In the genomic region with DNA sequence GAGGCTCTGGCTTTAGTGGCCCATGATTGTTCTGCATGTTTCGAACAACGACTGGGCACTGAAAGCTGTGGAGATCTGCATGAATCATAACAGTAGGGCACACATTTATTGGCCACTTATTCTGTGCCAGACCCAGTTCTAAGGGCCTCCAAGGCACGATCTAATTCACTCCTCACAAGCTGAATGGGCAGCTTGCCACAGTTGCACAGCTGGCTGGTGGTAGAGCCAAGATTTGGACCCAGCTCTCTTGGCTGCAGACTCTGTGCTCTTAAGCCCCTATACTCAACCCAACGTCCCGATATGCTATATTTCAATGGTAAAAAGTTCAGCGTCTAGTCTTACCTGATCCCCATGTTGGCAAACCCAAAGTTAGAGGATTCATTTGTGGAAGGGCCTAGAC, we compare ENCODE assay signal across 19 mouse cellular contexts.
DNase-seq lines count a peak whose midpoint lies in the region; ATAC-seq and TF ChIP-seq lines count a peak whose summit lies in the region.
"Had no signal": no experiment of that assay in that cellular context is flagged by ENCODE, and none has a peak within 500 bp of the region (broad histone marks: within the 10 kb centered on the region; RNA-seq: fewer than 3 reads in every experiment).

No protein-coding gene starts in this region.

- H3K9me3 ChIP-seq in forebrain, embryonic 14.5 days (replicated peaks; ENCODE audit: control insufficient read depth, low read length) = no peaks in the 10 kb centered on the region
- H3K9me3 ChIP-seq in forebrain, embryonic 12.5 days = no peaks in the 10 kb centered on the region
- H3K9me3 ChIP-seq in hindbrain, embryonic 15.5 days = no peaks in the 10 kb centered on the region
- H3K9me3 ChIP-seq in hindbrain, embryonic 11.5 days (ENCODE audit: control insufficient read depth, low read length) = no peaks in the 10 kb centered on the region
- no peaks in the 10 kb centered on the region for H3K9me3 ChIP-seq in midbrain, postnatal 0 days (ENCODE audit: low read length)
- no peaks in the 10 kb centered on the region for H3K9me3 ChIP-seq in midbrain, embryonic 14.5 days (ENCODE audit: control insufficient read depth, low read length)
- no peaks in the 10 kb centered on the region for H3K9me3 ChIP-seq in neural tube, embryonic 14.5 days (ENCODE audit: control insufficient read depth, low read length)
- H3K9me3 ChIP-seq in intestine, embryonic 15.5 days = no peaks in the 10 kb centered on the region
- H3K9me3 ChIP-seq: embryonic facial prominence, embryonic 12.5 days; heart, embryonic 15.5 days had no signal

- no peak overlapping the region for H3K4me2 ChIP-seq in forebrain, embryonic 14.5 days (ENCODE audit: low read length)
- no peak overlapping the region for H3K4me2 ChIP-seq in forebrain, embryonic 12.5 days
- no peak overlapping the region for H3K4me2 ChIP-seq in hindbrain, embryonic 15.5 days
- H3K4me2 ChIP-seq in hindbrain, embryonic 11.5 days (replicated peaks; ENCODE audit: low read depth, low read length) = no peak overlapping the region
- H3K4me2 ChIP-seq in midbrain, postnatal 0 days (ENCODE audit: low read depth, low read length, poor library complexity, severe bottlenecking) = no peak overlapping the region
- no peak overlapping the region for H3K4me2 ChIP-seq in midbrain, embryonic 14.5 days (ENCODE audit: low read length)
- H3K4me2 ChIP-seq in neural tube, embryonic 14.5 days (ENCODE audit: low read depth, low read length) = no peak overlapping the region
- H3K4me2 ChIP-seq in intestine, embryonic 15.5 days (replicated peaks) = no peak overlapping the region
- H3K4me2 ChIP-seq: embryonic facial prominence, embryonic 12.5 days; heart, embryonic 11.5 days; heart, embryonic 15.5 days had no signal

- peaks cover 13% of the 10 kb centered on the region for H3K4me1 ChIP-seq in forebrain, embryonic 14.5 days (ENCODE audit: control insufficient read depth, insufficient read depth, low read length)
- H3K4me1 ChIP-seq in forebrain, embryonic 12.5 days = peaks cover 24% of the 10 kb centered on the region
- peaks cover 28% of the 10 kb centered on the region for H3K4me1 ChIP-seq in hindbrain, embryonic 15.5 days (replicated peaks)
- H3K4me1 ChIP-seq in hindbrain, embryonic 11.5 days (replicated peaks; ENCODE audit: control insufficient read depth, insufficient read depth, low read length) = 0 out of 2 replicates have a peak, but pooled peaks cover 3% of the 10 kb centered on the region
- H3K4me1 ChIP-seq in midbrain, postnatal 0 days (ENCODE audit: insufficient read depth, low read length) = peaks cover 9% of the 10 kb centered on the region; the same call in 1 of the 2 replicates
- H3K4me1 ChIP-seq in midbrain, embryonic 14.5 days (ENCODE audit: control insufficient read depth, insufficient read depth, low read length) = peaks cover 32% of the 10 kb centered on the region
- H3K4me1 ChIP-seq in neural tube, embryonic 14.5 days (ENCODE audit: control insufficient read depth, insufficient read depth, low read length) = peaks cover 11% of the 10 kb centered on the region
- 0 out of 2 replicates have a peak, but pooled peaks cover 2% of the 10 kb centered on the region for H3K4me1 ChIP-seq in intestine, embryonic 15.5 days (replicated peaks)
- H3K4me1 ChIP-seq: embryonic facial prominence, embryonic 12.5 days had no signal

- H3K4me3 ChIP-seq in forebrain, embryonic 14.5 days (ENCODE audit: low read depth, low read length) = no peak overlapping the region
- H3K4me3 ChIP-seq in forebrain, embryonic 12.5 days (replicated peaks) = no peak overlapping the region
- no peak overlapping the region for H3K4me3 ChIP-seq in hindbrain, embryonic 15.5 days
- no peak overlapping the region for H3K4me3 ChIP-seq in hindbrain, embryonic 11.5 days (ENCODE audit: low read depth, low read length)
- H3K4me3 ChIP-seq in midbrain, postnatal 0 days (ENCODE audit: low read depth, low read length) = no peak overlapping the region
- H3K4me3 ChIP-seq in midbrain, embryonic 14.5 days (replicated peaks; ENCODE audit: low read depth, low read length) = no peak overlapping the region
- H3K4me3 ChIP-seq in neural tube, embryonic 14.5 days (ENCODE audit: low read depth, low read length) = no peak overlapping the region
- H3K4me3 ChIP-seq in intestine, embryonic 15.5 days (replicated peaks) = no peak overlapping the region
- H3K4me3 ChIP-seq: embryonic facial prominence, embryonic 12.5 days; heart, embryonic 15.5 days had no signal

- TF ChIP-seq CTCF in midbrain, postnatal 0 days (IDR thresholded peaks at IDR 0.05) = no peak

- H3K27me3 ChIP-seq in forebrain, embryonic 14.5 days (replicated peaks; ENCODE audit: control insufficient read depth, insufficient read depth, low read length) = no peaks in the 10 kb centered on the region
- H3K27me3 ChIP-seq in forebrain, embryonic 12.5 days = peaks cover 40% of the 10 kb centered on the region
- no peaks in the 10 kb centered on the region for H3K27me3 ChIP-seq in hindbrain, embryonic 15.5 days
- no peaks in the 10 kb centered on the region for H3K27me3 ChIP-seq in hindbrain, embryonic 11.5 days (ENCODE audit: control insufficient read depth, insufficient read depth, low read length)
- no peaks in the 10 kb centered on the region for H3K27me3 ChIP-seq in midbrain, postnatal 0 days (ENCODE audit: insufficient read depth, low read length)
- H3K27me3 ChIP-seq in midbrain, embryonic 14.5 days (ENCODE audit: control insufficient read depth, insufficient read depth, low read length) = no peaks in the 10 kb centered on the region
- no peaks in the 10 kb centered on the region for H3K27me3 ChIP-seq in neural tube, embryonic 14.5 days (ENCODE audit: control insufficient read depth, insufficient read depth, low read length)
- H3K27me3 ChIP-seq in intestine, embryonic 15.5 days (replicated peaks) = 0 out of 2 replicates have a peak, but pooled peaks cover 3% of the 10 kb centered on the region
- H3K27me3 ChIP-seq: heart, embryonic 15.5 days had no signal

- 75% methylated on average over 6 of the region's 6 CpGs for WGBS in forebrain, embryonic 14.5 days
- WGBS in forebrain, embryonic 12.5 days = 85% methylated on average over 6 of the region's 6 CpGs
- WGBS in hindbrain, embryonic 15.5 days = 68% methylated on average over 6 of the region's 6 CpGs
- WGBS in hindbrain, embryonic 11.5 days = 89% methylated on average over 6 of the region's 6 CpGs
- WGBS in midbrain, postnatal 0 days = 76% methylated on average over 6 of the region's 6 CpGs
- WGBS in midbrain, embryonic 14.5 days = 85% methylated on average over 6 of the region's 6 CpGs
- WGBS in neural tube, embryonic 14.5 days = 63% methylated on average over 6 of the region's 6 CpGs
- 86% methylated on average over 6 of the region's 6 CpGs for WGBS in intestine, embryonic 15.5 days

- peak; percentile 32 for DNase-seq in forebrain, embryonic 14.5 days (ENCODE audit: low spot score)
- DNase-seq in hindbrain, embryonic 11.5 days (ENCODE audit: low spot score) = no peak
- peak; percentile 66 for DNase-seq in midbrain, postnatal 0 days (ENCODE audit: low spot score)
- DNase-seq in midbrain, embryonic 14.5 days = no peak
- DNase-seq: adrenal gland, adult 2 months; adrenal gland, postnatal 25 days; cerebellum, adult 2 months; cerebellum, postnatal 25 days; gastrocnemius, postnatal 36 days; heart, adult 18-20 months; heart, postnatal 14 days; kidney, adult 11 months had no signal

- ATAC-seq in forebrain, embryonic 14.5 days = no peak
- ATAC-seq in forebrain, embryonic 12.5 days (ENCODE audit: low FRiP score) = no peak
- ATAC-seq in hindbrain, embryonic 15.5 days (ENCODE audit: low FRiP score, low read depth) = no peak
- no peak for ATAC-seq in hindbrain, embryonic 11.5 days (ENCODE audit: low FRiP score)
- no peak for ATAC-seq in midbrain, postnatal 0 days (ENCODE audit: low FRiP score)
- no peak for ATAC-seq in midbrain, embryonic 14.5 days (ENCODE audit: low FRiP score, low TSS enrichment)
- ATAC-seq in neural tube, embryonic 14.5 days (ENCODE audit: low read depth) = no peak
- no peak for ATAC-seq in intestine, embryonic 15.5 days

- H3K36me3 ChIP-seq in forebrain, embryonic 14.5 days (ENCODE audit: control insufficient read depth, insufficient read depth, low read length) = no peaks in the 10 kb centered on the region
- no peaks in the 10 kb centered on the region for H3K36me3 ChIP-seq in forebrain, embryonic 12.5 days (replicated peaks)
- H3K36me3 ChIP-seq in hindbrain, embryonic 15.5 days = no peaks in the 10 kb centered on the region
- no peaks in the 10 kb centered on the region for H3K36me3 ChIP-seq in hindbrain, embryonic 11.5 days (ENCODE audit: control insufficient read depth, insufficient read depth, low read length)
- no peaks in the 10 kb centered on the region for H3K36me3 ChIP-seq in midbrain, postnatal 0 days (ENCODE audit: insufficient read depth, low read length)
- H3K36me3 ChIP-seq in midbrain, embryonic 14.5 days (ENCODE audit: control insufficient read depth, insufficient read depth, low read length) = no peaks in the 10 kb centered on the region
- H3K36me3 ChIP-seq in neural tube, embryonic 14.5 days (ENCODE audit: control insufficient read depth, insufficient read depth, low read length) = no peaks in the 10 kb centered on the region
- no peaks in the 10 kb centered on the region for H3K36me3 ChIP-seq in intestine, embryonic 15.5 days
- H3K36me3 ChIP-seq: embryonic facial prominence, embryonic 12.5 days; heart, embryonic 15.5 days had no signal

- no peak overlapping the region for H3K9ac ChIP-seq in forebrain, embryonic 14.5 days (ENCODE audit: low read length)
- H3K9ac ChIP-seq in forebrain, embryonic 12.5 days = no peak overlapping the region
- no peak overlapping the region for H3K9ac ChIP-seq in hindbrain, embryonic 15.5 days
- H3K9ac ChIP-seq in hindbrain, embryonic 11.5 days (ENCODE audit: low read depth, low read length) = no peak overlapping the region
- H3K9ac ChIP-seq in midbrain, postnatal 0 days (replicated peaks; ENCODE audit: low read length, poor library complexity, severe bottlenecking) = no peak overlapping the region
- no peak overlapping the region for H3K9ac ChIP-seq in midbrain, embryonic 14.5 days (replicated peaks; ENCODE audit: low read length)
- no peak overlapping the region for H3K9ac ChIP-seq in neural tube, embryonic 14.5 days (replicated peaks; ENCODE audit: low read depth, low read length)
- H3K9ac ChIP-seq in intestine, embryonic 15.5 days = no peak overlapping the region
- H3K9ac ChIP-seq: embryonic facial prominence, embryonic 12.5 days; heart, embryonic 15.5 days had no signal

- no peak overlapping the region for H3K27ac ChIP-seq in forebrain, embryonic 14.5 days (ENCODE audit: low read depth, low read length)
- H3K27ac ChIP-seq in forebrain, embryonic 12.5 days = no peak overlapping the region
- peak overlapping the region; percentile 19; the same call in 1 of the 2 replicates for H3K27ac ChIP-seq in hindbrain, embryonic 15.5 days (replicated peaks)
- no peak overlapping the region for H3K27ac ChIP-seq in hindbrain, embryonic 11.5 days (ENCODE audit: low read depth, low read length)
- no peak overlapping the region for H3K27ac ChIP-seq in midbrain, postnatal 0 days (ENCODE audit: low read depth, low read length)
- H3K27ac ChIP-seq in midbrain, embryonic 14.5 days (replicated peaks; ENCODE audit: low read depth, low read length) = no peak overlapping the region
- H3K27ac ChIP-seq in neural tube, embryonic 14.5 days (ENCODE audit: low read depth, low read length) = 0 out of 2 replicates have a peak overlapping the region, but pooled peaks have one; percentile 16
- no peak overlapping the region for H3K27ac ChIP-seq in intestine, embryonic 15.5 days
- H3K27ac ChIP-seq: embryonic facial prominence, embryonic 12.5 days; heart, embryonic 15.5 days had no signal

Comparison
In these comparisons a context has a peak if more than half of its experiments do, and no peak if none do; other contexts are left out.
1. DNase-seq: peak in forebrain, embryonic 14.5 days (single experiment) and midbrain, postnatal 0 days (single experiment); none in hindbrain, embryonic 11.5 days (single experiment) and midbrain, embryonic 14.5 days (single experiment).
2. H3K27ac ChIP-seq: peak in hindbrain, embryonic 15.5 days (single experiment) and neural tube, embryonic 14.5 days (single experiment); none in forebrain, embryonic 14.5 days (single experiment), forebrain, embryonic 12.5 days (single experiment), hindbrain, embryonic 11.5 days (single experiment), midbrain, postnatal 0 days (single experiment), midbrain, embryonic 14.5 days (single experiment) and intestine, embryonic 15.5 days (single experiment).